Mouse (Mus musculus) monocyte, adult 59 days (primary cell): ENCODE measurements around the gene Gm47996. TPM values are rescaled to one million over a fixed set of nuclear protein-coding genes. Genes with fewer than 3 reads are reported as not detected.

Experiments
- total RNA-seq, 2 experiments: library from RNA; stranded (reverse); gene quantifications; one replicate each; pipeline ENCODE4 v1.2.4; 2023

Gm47996 gene
- under 1 TPM in 1 of 2 experiments, not detected in 1; 0.55 TPM for total RNA-seq

DNA sequence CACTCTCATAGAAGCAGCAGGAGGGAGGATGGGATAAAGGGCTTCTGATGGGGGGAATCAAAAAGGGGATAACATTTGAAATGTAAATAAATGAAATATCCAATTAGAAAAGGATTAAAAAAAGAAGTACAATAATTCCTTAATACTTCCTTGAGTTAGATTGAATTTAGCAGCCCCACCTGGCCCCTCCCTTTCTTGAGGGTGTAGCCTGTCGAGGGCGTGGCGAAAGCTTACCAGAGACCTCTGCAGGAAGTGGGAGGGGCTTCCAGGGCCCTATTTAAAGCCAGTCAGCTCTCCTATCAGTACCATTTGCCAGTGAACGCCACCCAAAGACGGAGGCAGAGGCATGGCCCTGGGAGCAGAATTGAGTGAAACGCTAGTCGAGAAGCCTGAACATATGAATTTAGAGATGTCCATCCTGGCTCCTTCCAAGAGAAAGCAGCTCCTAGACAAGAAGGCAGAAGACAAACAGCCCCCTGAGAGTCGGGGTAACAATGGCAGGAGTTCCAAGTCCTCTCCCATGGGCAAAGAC lies at the start of gene Gm47996:
Gm47996 (plus strand) TSS at position 308 of the 532 bp plus-strand sequence.

DNA sequence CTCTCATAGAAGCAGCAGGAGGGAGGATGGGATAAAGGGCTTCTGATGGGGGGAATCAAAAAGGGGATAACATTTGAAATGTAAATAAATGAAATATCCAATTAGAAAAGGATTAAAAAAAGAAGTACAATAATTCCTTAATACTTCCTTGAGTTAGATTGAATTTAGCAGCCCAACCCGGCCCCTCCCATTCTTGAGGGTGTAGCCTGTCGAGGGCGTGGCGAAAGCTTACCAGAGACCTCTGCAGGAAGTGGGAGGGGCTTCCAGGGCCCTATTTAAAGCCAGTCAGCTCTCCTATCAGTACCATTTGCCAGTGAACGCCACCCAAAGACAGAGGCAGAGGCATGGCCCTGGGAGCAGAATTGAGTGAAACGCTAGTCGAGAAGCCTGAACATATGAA lies 27.7 kb upstream of the Gm47996 start, which contains the start of gene Gm47985:
Gm47985 (plus strand) TSS at position 272 of the 400 bp plus-strand sequence.

DNA sequence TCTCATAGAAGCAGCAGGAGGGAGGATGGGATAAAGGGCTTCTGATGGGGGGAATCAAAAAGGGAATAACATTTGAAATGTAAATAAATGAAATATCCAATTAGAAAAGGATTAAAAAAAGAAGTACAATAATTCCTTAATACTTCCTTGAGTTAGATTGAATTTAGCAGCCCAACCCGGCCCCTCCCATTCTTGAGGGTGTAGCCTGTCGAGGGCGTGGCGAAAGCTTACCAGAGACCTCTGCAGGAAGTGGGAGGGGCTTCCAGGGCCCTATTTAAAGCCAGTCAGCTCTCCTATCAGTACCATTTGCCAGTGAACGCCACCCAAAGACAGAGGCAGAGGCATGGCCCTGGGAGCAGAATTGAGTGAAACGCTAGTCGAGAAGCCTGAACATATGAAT lies 17.9 kb upstream of the Gm47996 start, which contains the start of gene Gm8947:
Gm8947 (plus strand) TSS at position 302 of the 400 bp plus-strand sequence.

DNA sequence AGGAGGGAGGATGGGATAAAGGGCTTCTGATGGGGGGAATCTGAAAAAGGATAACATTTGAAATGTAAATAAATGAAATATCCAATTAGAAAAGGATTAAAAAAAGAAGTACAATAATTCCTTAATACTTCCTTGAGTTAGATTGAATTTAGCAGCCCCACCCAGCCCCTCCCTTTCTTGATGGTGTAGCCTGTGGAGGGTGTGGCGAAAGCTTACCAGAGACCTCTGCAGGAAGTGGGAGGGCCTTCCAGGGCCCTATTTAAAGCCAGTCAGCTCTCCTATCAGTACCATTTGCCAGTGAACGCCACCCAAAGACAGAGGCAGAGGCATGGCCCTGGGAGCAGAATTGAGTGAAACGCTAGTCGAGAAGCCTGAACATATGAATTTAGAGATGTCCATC lies 11.8 kb upstream of the Gm47996 start, which contains the start of gene Gm47995:
Gm47995 (plus strand) TSS at position 329 of the 400 bp plus-strand sequence.

DNA sequence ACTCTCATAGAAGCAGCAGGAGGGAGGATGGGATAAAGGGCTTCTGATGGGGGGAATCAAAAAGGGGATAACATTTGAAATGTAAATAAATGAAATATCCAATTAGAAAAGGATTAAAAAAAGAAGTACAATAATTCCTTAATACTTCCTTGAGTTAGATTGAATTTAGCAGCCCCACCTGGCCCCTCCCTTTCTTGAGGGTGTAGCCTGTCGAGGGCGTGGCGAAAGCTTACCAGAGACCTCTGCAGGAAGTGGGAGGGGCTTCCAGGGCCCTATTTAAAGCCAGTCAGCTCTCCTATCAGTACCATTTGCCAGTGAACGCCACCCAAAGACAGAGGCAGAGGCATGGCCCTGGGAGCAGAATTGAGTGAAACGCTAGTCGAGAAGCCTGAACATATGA lies 6.1 kb upstream of the Gm47996 start, which contains the start of gene 3110040M04Rik:
3110040M04Rik (plus strand) TSS at position 304 of the 400 bp plus-strand sequence.

Other genes with a start within 250 kb of the Gm47996 start
- gene Hmcn1, start 216.7 kb upstream of the Gm47996 start, total RNA-seq = not detected
- not detected for gene Gm47985, start 27.6 kb upstream of the Gm47996 start, total RNA-seq
- gene Gm8947, start 17.8 kb upstream of the Gm47996 start, total RNA-seq = not detected
- under 1 TPM in 1 of 2 experiments, not detected in 1; 0.61 TPM for gene Gm47995, start 11.7 kb upstream of the Gm47996 start, total RNA-seq
- gene 3110040M04Rik, start 6.0 kb upstream of the Gm47996 start, total RNA-seq = not detected
- 100 to 1,000 TPM; 175 to 184 TPM for gene Ivns1abp, start 134.3 kb downstream of the Gm47996 start, total RNA-seq
- 10 to 100 TPM; 19.9 to 21.8 TPM for gene Swt1, start 218.3 kb downstream of the Gm47996 start, total RNA-seq
- 10 to 100 TPM; 26.1 to 29.3 TPM for gene Trmt1l, start 218.4 kb downstream of the Gm47996 start, total RNA-seq